In genomic region chr2:71801691-71802090, GRCm38 (mm10) we compare ENCODE assay signal across 16 mouse cellular contexts. TPM values are rescaled to one million over a fixed set of nuclear protein-coding genes. Genes with fewer than 3 reads are reported as not detected.
DNase-seq lines count a peak whose midpoint lies in the region; ATAC-seq and TF ChIP-seq lines count a peak whose summit lies in the region.
"Had no signal": no experiment of that assay in that cellular context is flagged by ENCODE, and none has a peak within 500 bp of the region (broad histone marks: within the 10 kb centered on the region; RNA-seq: fewer than 3 reads in every experiment).

No protein-coding gene starts in this region.

- no peak for TF ChIP-seq EP300 in stomach, postnatal 0 days (optimal IDR thresholded peaks at IDR 0.05)

- H3K9me3 ChIP-seq in heart, embryonic 12.5 days (replicated peaks): no peaks in the 10 kb centered on the region
- no peaks in the 10 kb centered on the region for H3K9me3 ChIP-seq in stomach, postnatal 0 days (ENCODE audit: control insufficient read depth, low read length)
- H3K9me3 ChIP-seq: embryonic facial prominence, embryonic 12.5 days; hindbrain, embryonic 15.5 days; neural tube, embryonic 15.5 days had no signal

- ATAC-seq in heart, embryonic 12.5 days (ENCODE audit: insufficient number of reproducible peaks, low FRiP score): 0 out of 2 replicates have a peak, but pooled peaks have one; percentile 29
- peak; percentile 61 for ATAC-seq in stomach, postnatal 0 days (ENCODE audit: low FRiP score, low TSS enrichment)
- ATAC-seq: forebrain, embryonic 14.5 days; midbrain, embryonic 16.5 days had no signal

- no peaks in the 10 kb centered on the region for H3K27me3 ChIP-seq in heart, embryonic 12.5 days (replicated peaks)
- H3K27me3 ChIP-seq in spleen, adult 2 months (ENCODE audit: control insufficient read depth, insufficient read depth, low read length): no peaks in the 10 kb centered on the region
- H3K27me3 ChIP-seq in stomach, postnatal 0 days (ENCODE audit: control insufficient read depth, insufficient read depth, low read length): no peaks in the 10 kb centered on the region
- H3K27me3 ChIP-seq: embryonic facial prominence, embryonic 12.5 days; hindbrain, embryonic 15.5 days; neural tube, embryonic 15.5 days had no signal

- TF ChIP-seq CTCF in spleen, adult 2 months (IDR thresholded peaks at IDR 0.05; ENCODE audit: extremely low read depth, insufficient read depth, insufficient read length, insufficient replicate concordance): no peak
- no peak for TF ChIP-seq CTCF in stomach, postnatal 0 days (IDR thresholded peaks at IDR 0.05; ENCODE audit: low read depth)

- H3K4me3 ChIP-seq in heart, embryonic 12.5 days: no peak overlapping the region
- no peak overlapping the region for H3K4me3 ChIP-seq in spleen, adult 2 months (ENCODE audit: extremely low read depth, insufficient read depth, insufficient read length)
- no peak overlapping the region for H3K4me3 ChIP-seq in stomach, postnatal 0 days (ENCODE audit: low read depth, low read length)
- H3K4me3 ChIP-seq: embryonic facial prominence, embryonic 12.5 days; hindbrain, embryonic 15.5 days; neural tube, embryonic 15.5 days had no signal

- H3K4me1 ChIP-seq in heart, embryonic 12.5 days (replicated peaks): peaks cover 53% of the 10 kb centered on the region
- peaks cover 8% of the 10 kb centered on the region; the same call in 1 of the 2 replicates for H3K4me1 ChIP-seq in spleen, adult 2 months (ENCODE audit: control insufficient read depth, insufficient read depth, insufficient read length)
- H3K4me1 ChIP-seq in stomach, postnatal 0 days (replicated peaks; ENCODE audit: control insufficient read depth, insufficient read depth): 0 out of 2 replicates have a peak, but pooled peaks cover 2% of the 10 kb centered on the region

- intact Hi-C loops in heart, postnatal 14 days (cut with DNase I): no loop called here
- intact Hi-C loops in gastrocnemius, postnatal 36 days (cut with DNase I): no loop called here

- H3K4me2 ChIP-seq in heart, embryonic 12.5 days: no peak overlapping the region
- peak overlapping the region; percentile 21 for H3K4me2 ChIP-seq in stomach, postnatal 0 days (replicated peaks; ENCODE audit: low read depth)
- H3K4me2 ChIP-seq: embryonic facial prominence, embryonic 12.5 days; hindbrain, embryonic 15.5 days; lung, embryonic 14.5 days; neural tube, embryonic 15.5 days had no signal

- H3K36me3 ChIP-seq in heart, embryonic 12.5 days: no peaks in the 10 kb centered on the region
- H3K36me3 ChIP-seq in spleen, adult 2 months (ENCODE audit: control insufficient read depth, insufficient read depth, low read length): no peaks in the 10 kb centered on the region
- no peaks in the 10 kb centered on the region for H3K36me3 ChIP-seq in stomach, postnatal 0 days (ENCODE audit: control insufficient read depth, insufficient read depth, low read length)
- H3K36me3 ChIP-seq: embryonic facial prominence, embryonic 12.5 days; hindbrain, embryonic 15.5 days; neural tube, embryonic 15.5 days had no signal

- 67% methylated on average over 7 of the region's 7 CpGs for WGBS in heart, embryonic 12.5 days
- 86% methylated on average over 7 of the region's 7 CpGs for WGBS in spleen, adult 2 months
- 48% methylated on average over 7 of the region's 7 CpGs for WGBS in stomach, postnatal 0 days

- TF ChIP-seq POLR2A in spleen, adult 2 months (IDR thresholded peaks at IDR 0.05; ENCODE audit: low read depth, low read length): no peak

- H3K9ac ChIP-seq in heart, embryonic 12.5 days: no peak overlapping the region
- H3K9ac ChIP-seq in stomach, postnatal 0 days (ENCODE audit: low read length): no peak overlapping the region
- H3K9ac ChIP-seq: embryonic facial prominence, embryonic 12.5 days; hindbrain, embryonic 15.5 days; lung, embryonic 14.5 days; neural tube, embryonic 15.5 days had no signal

- no peak overlapping the region for H3K27ac ChIP-seq in heart, embryonic 12.5 days (ENCODE audit: poor library complexity, severe bottlenecking)
- H3K27ac ChIP-seq in spleen, adult 2 months (ENCODE audit: insufficient read depth, low read length): peak overlapping the region; percentile 68; the same call in 1 of the 2 replicates
- H3K27ac ChIP-seq in stomach, postnatal 0 days (replicated peaks): peak overlapping the region; percentile 58
- H3K27ac ChIP-seq: embryonic facial prominence, embryonic 12.5 days; hindbrain, embryonic 15.5 days; neural tube, embryonic 15.5 days had no signal

- no peak for DNase-seq in heart, postnatal 14 days
- no peak for DNase-seq in spleen, adult 2 months (ENCODE audit: low read depth in 1 of 2, low spot score in 2 of 2)
- no peak for DNase-seq in spleen, adult 18-20 months
- DNase-seq in adrenal gland, postnatal 10 days: peak; percentile 67
- no peak for DNase-seq in stomach, postnatal 0 days (ENCODE audit: low spot score)
- DNase-seq in gastrocnemius, postnatal 36 days: no peak
- no peak for DNase-seq in spleen, postnatal 10 days (ENCODE audit: low spot score in 2 of 2)
- DNase-seq: cerebellum, adult 8-10 months; lung, embryonic 14.5 days; thymus, adult 18-20 months had no signal

RNA-seq across cellular contexts. Expression of gene Itga6, which starts 56.3 kb away (rescaled TPM):
- 115 and 130 TPM in 2 replicates for polyA plus RNA-seq in heart, embryonic 12.5 days (2016; fragmentation: Nextera tagmentation; extraction: Ambion mirVana)
- 10 to 100 TPM; 79.2 to 80.7 TPM for total RNA-seq in heart, postnatal 14 days (2021)
- 19.1 and 21.1 TPM in 2 replicates for polyA plus RNA-seq in spleen, adult 2 months (2012; rRNA removed)
- 100 to 1,000 TPM; 145 to 179 TPM for total RNA-seq in adrenal gland, postnatal 10 days (2021)
- polyA plus RNA-seq in stomach, postnatal 0 days (2015; fragmentation: Nextera tagmentation; extraction: Ambion mirVana): 51.5 and 51.9 TPM in 2 replicates
- 10 to 100 TPM; 14.6 to 17.8 TPM for total RNA-seq in gastrocnemius, postnatal 36 days (2021)

Comparison
In these comparisons a context has a peak if more than half of its experiments do, and no peak if none do; other contexts are left out.
1. RNA of gene Itga6, which starts 56.3 kb away (total RNA-seq): 145 to 179 TPM in adrenal gland, postnatal 10 days and 79.2 to 80.7 TPM in heart, postnatal 14 days; 14.6 to 17.8 TPM in gastrocnemius, postnatal 36 days; every median in the first group is over 4 times any median in the second.